Mouse (Mus musculus): ENCODE measurements around the gene Rnf32.

Gene Rnf32

GRCm38 (mm10) chr5:29195570-29196263 is at the start of gene Rnf32:
Gene Rnf32 (plus strand): TSS chr5:29195992.
- peak; percentile 45 for DNase-seq (ENCODE audit: low read depth)

GRCm38 (mm10) chr5:29150146-29150545 is 45.6 kb upstream of the Rnf32 start:
- no peak for DNase-seq (ENCODE audit: low read depth)

GRCm38 (mm10) chr5:29159849-29160248 is 35.9 kb upstream of the Rnf32 start:
- no peak for DNase-seq (ENCODE audit: low read depth)

DNA sequence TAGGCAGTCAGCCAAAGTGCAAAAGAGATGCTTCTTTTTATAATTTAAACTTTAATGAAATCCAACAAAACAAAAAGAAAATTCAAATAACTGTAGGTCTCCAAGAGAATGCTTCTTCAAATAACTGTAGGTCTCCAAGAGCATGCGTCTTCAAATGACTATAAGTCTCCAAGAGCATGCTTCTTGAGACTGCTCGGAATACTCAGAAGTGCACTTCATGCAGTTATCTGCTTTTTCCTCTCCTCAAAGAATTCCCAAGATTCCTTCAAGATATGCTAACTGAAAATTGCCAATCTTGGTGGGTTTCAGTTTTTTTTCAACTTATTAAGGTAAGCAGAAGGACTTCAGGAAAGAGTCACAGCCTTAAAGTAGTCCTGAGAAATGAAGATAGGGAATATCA is 28.8 kb upstream of the Rnf32 start:
- DNase-seq (ENCODE audit: low read depth), result no peak

- DNase-seq (ENCODE audit: low read depth), result no peak
These were observed 25.6 kb upstream of the Rnf32 start for GRCm38 (mm10) chr5:29170193-29170592.

- DNase-seq (ENCODE audit: low read depth), result no peak
These were observed 24.6 kb upstream of the Rnf32 start for GRCm38 (mm10) chr5:29171165-29171564.

GRCm38 (mm10) chr5:29186798-29187197 is 9.0 kb upstream of the Rnf32 start:
- no peak for DNase-seq (ENCODE audit: low read depth)

GRCm38 (mm10) chr5:29195231-29195569 is 592 bp upstream of the Rnf32 start:
- no peak for DNase-seq (ENCODE audit: low read depth)

- DNase-seq (ENCODE audit: low read depth), result no peak
These were observed 469 bp downstream of the Rnf32 start for GRCm38 (mm10) chr5:29196264-29196658.

- no peak for DNase-seq (ENCODE audit: low read depth)
These were observed 1.4 kb downstream of the Rnf32 start for GRCm38 (mm10) chr5:29197187-29197586.

DNA sequence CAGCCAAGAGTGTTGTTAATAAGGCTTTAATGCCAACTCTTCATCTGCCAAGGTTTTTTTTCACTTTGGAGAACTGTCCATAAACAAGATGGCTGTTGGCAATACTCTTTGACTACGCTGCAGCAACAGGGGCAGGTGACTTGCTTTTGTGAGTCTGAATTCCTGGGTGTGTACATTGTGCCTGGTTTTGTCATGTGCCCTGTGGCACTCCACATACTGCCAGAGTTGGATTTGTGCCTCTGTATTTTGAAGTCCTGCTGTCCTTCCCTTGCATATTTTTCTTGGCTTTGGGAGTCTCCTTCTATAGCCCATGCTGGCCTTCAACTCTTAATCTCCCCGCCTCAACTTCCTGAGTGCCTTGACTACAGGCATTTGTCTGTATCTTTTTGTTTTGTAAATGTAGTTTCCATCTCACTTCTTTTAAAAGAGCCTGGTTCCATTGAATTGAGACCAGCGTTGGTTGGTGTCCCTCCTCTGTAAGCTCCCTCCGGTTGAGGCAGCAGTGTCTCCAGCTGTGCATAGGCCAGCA is 3.2 kb downstream of the Rnf32 start:
- DNase-seq (ENCODE audit: low read depth), result no peak

GRCm38 (mm10) chr5:29199868-29200267 is 4.1 kb downstream of the Rnf32 start:
- DNase-seq (ENCODE audit: low read depth), result no peak

DNA sequence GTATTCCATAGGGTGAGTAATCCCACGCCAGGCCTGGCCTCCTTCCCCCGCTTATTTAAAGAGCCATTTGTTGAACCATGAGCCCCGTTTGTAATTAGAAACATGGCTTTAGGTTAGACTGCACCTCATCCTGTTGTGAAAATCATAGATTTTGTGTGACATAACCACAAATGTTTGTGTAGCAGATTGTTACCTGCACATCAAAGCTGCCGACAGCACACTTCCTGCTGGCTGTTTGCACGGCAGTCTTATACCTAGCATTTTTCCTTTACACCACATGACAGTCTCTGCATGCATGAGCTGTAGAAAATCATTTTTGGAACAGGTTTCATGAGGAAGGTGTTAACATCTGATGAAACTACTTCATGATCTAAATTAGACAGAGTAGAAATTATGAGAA is 9.9 kb downstream of the Rnf32 start:
- no peak for DNase-seq (ENCODE audit: low read depth)

DNA sequence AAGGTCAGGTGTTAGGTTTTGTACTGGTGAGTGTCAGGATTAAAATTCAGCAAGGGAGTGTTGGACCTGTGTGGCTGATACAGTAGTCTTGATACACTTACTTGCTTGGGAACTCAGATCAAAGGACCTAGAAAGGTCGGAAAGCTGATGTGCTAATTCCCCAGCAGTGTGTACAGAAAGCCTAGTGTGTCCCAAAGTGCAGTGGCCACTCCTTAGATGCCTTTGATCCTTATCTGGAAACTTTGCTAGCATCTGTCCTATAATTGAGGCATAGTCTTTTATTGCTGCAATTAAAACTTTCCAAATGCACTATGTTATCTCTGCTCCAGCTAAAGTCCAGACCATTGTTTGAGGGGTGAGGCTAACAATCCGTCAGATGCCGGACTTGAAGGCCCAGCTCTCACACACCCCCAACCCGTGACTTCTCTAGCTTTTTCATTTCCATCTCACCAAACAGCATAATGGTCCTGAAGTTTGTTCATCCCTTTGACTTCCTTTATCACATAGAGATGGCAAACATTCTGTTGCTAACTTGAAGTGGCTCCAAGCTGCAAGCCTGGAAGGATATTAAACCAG is 16.3 kb downstream of the Rnf32 start:
- DNase-seq (ENCODE audit: low read depth), result no peak

- no peak for DNase-seq (ENCODE audit: low read depth)
These were observed 22.2 kb downstream of the Rnf32 start for GRCm38 (mm10) chr5:29217997-29218396.

DNA sequence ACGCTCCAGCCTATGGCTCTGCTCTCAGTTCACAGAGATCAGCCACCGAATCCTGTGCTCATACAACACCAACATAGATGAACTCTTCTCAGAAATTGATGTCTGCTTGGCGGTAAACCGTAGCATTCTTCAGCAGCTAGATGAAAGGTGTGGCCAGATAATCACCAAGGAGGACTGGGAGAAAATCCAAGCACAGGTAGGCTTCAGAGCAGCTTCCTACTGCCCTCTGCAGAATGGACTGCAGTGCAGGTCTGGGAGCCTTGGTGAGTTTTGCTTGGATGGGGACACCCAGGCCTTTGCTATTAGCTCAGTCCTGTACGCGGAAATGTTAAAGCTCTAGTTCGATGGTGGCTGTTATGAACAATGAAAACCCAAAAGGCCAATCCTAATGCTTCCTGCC is 28.3 kb downstream of the Rnf32 start:
- no peak for DNase-seq (ENCODE audit: low read depth)

- DNase-seq (ENCODE audit: low read depth), result no peak
These were observed 34.7 kb downstream of the Rnf32 start for GRCm38 (mm10) chr5:29230481-29230880.

- no peak for DNase-seq (ENCODE audit: low read depth)
These were observed 42.6 kb downstream of the Rnf32 start for GRCm38 (mm10) chr5:29238379-29238778.

- no peak for DNase-seq (ENCODE audit: low read depth)
These were observed 49.0 kb downstream of the Rnf32 start for GRCm38 (mm10) chr5:29244769-29245168.

DNA sequence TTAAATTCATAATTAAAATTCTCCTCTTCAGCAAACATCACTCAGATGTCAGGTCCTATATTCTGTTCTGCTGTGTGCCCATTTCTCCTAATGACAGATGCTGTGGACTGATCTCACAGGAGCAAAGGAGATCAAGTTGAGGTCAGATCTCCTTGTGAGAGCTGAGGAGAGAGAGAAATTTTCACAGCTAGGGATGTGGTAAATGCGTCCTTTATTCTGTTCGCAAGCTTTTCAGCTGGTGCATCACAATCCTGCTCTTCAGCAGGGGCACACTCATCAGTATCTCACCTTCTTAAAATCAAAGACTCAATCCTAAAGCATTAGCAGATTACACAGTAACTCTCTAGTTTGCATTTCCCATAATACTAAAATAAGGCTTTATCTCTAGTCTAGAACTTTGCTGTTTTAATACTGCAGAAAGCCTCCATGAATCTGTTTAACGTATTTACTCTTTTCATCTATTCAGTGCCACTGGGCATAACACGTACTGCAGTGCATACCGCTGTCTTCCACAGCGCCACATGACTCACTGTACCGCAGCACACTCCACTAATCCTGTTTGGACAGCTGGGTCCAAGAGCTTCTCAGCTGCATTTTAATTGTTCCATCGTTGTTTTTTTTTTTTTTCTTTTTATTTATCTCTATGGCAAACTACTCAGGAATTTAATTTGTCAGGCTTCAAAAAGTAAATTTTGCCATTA is 55.2 kb downstream of the Rnf32 start:
- DNase-seq (ENCODE audit: low read depth), result no peak

DNA sequence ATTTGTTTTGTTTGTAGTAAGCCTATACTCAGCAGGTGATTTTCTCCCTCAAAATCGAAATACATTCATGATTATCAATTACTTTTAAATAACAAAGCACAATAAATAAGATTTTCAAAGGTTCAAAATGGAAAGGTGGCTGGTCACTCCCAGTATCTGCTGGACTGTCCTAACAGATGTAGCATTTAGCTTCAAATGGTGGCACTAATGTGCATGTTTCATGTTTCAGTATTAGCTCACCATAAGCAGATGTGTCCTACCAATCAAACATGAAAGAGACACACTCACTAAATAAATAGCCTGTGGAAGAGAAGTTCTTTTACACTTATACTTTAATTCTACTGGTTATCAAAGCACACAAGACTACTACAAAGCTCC is 55.7 kb downstream of the Rnf32 start:
- DNase-seq (ENCODE audit: low read depth), result no peak

- no peak for DNase-seq (ENCODE audit: low read depth)
These were observed 58.1 kb downstream of the Rnf32 start for GRCm38 (mm10) chr5:29253876-29254275.

GRCm38 (mm10) chr5:29270879-29271278 is 75.1 kb downstream of the Rnf32 start:
- DNase-seq (ENCODE audit: low read depth), result no peak

All from c-Kit-positive CD71-negative TER-119-negative erythroid progenitor cells, embryonic 14.5 days (primary cell).